Mouse (Mus musculus) heart, adult 2 months (tissue): ENCODE measurements around the gene Mgst3. TPM values are rescaled to one million over a fixed set of nuclear protein-coding genes. Genes with fewer than 3 reads are reported as not detected.

Source experiments
- DNase-seq, 2 experiments: peaks; one replicate each; pipeline ENCODE4 v3.0.0; 2021
- H3K27ac ChIP-seq: fragments of 200-600 bp; 2 replicates; pipeline ENCODE4 v1.8.1; 2022
- H3K27me3 ChIP-seq: fragments of 200-500 bp; 2 replicates; pipeline ENCODE4 v1.6.1; 2012; ENCODE audit warnings: mild to moderate bottlenecking, low read length, inconsistent platforms, mixed read lengths; ENCODE audit not compliant: control insufficient read depth, insufficient read depth
- H3K36me3 ChIP-seq: fragments of 200-500 bp; 2 replicates; pipeline ENCODE4 v1.6.1; 2012; ENCODE audit warnings: low read length, inconsistent platforms; ENCODE audit not compliant: control insufficient read depth, insufficient read depth
- H3K4me1 ChIP-seq: fragments of 200-500 bp; 2 replicates; pipeline ENCODE4 v1.6.1; 2011; ENCODE audit warnings: low read length; ENCODE audit not compliant: control insufficient read depth, insufficient read depth
- H3K4me3 ChIP-seq: fragments of 200-600 bp; 2 replicates; pipeline ENCODE4 v1.8.1; 2022
- H3K79me2 ChIP-seq: fragments of 200-500 bp; replicated peaks from 2 replicates; pipeline ENCODE4 v1.6.1; 2012; ENCODE audit warnings: mild to moderate bottlenecking, inconsistent platforms, low read length, moderate library complexity, mixed read lengths; ENCODE audit not compliant: control insufficient read depth, insufficient read depth
- H3K9ac ChIP-seq: fragments of 200-500 bp; 2 replicates; pipeline ENCODE4 v1.6.1; 2012; ENCODE audit warnings: low read depth, mild to moderate bottlenecking, control low read depth, inconsistent platforms, low read length, mixed read lengths
- CTCF ChIP-seq: fragments of 200-600 bp; IDR thresholded peaks from 2 replicates; pipeline ENCODE4 v1.8.1; 2022; ENCODE audit warnings: antibody characterized with exemption, mild to moderate bottlenecking, moderate library complexity
- EP300 ChIP-seq: fragments of 200-500 bp; IDR thresholded peaks from 2 replicates; pipeline ENCODE4 v1.6.1; 2011; ENCODE audit warnings: low read depth, low read length, control low read depth; ENCODE audit not compliant: insufficient read depth
- POLR2A ChIP-seq: fragments of 200-500 bp; IDR thresholded peaks from 2 replicates; pipeline ENCODE4 v1.6.1; 2011; ENCODE audit warnings: mild to moderate bottlenecking, low read depth, low read length, control low read depth; ENCODE audit not compliant: insufficient read depth
- WGBS: fragments of 180-500 bp; shearing (Covaris S2); methylation state at CpG from one replicate; pipeline ENCODE4 v1.1.7; 2018; 5-methylcytosine and 5-hydroxymethylcytosine counted together
- intact Hi-C: fragments of 180-260 bp; cut with DNase I; formaldehyde crosslinking; loops from one replicate; pipeline ENCODE4 v1.15.1; 2025
- polyA plus RNA-seq: library from polyadenylated mRNA; depleted of rRNA; stranded (reverse); fragments of >200 nt; gene quantifications from 2 replicates; pipeline ENCODE4 v1.2.3, GENCODE M21; 2012
- total RNA-seq, 2 experiments: library from RNA; stranded (reverse); gene quantifications; 2 replicates each; pipeline ENCODE4 v1.2.3; 2021

The Mgst3 gene
- total and polyA plus RNA-seq, 3 experiments, result 274 to 868 (median 351) TPM

- H3K4me3 ChIP-seq, result no peak overlapping the region
- no peak overlapping the region for H3K27ac ChIP-seq
- no peaks in the 10 kb centered on the region for H3K36me3 ChIP-seq
- no peaks in the 10 kb centered on the region for H3K4me1 ChIP-seq
- no peak overlapping the region for H3K9ac ChIP-seq
- H3K79me2 ChIP-seq, result no peaks in the 10 kb centered on the region
- WGBS, result 67% methylated on average over 9 of the region's 9 CpGs
- no peak for DNase-seq
- H3K27me3 ChIP-seq, result no peaks in the 10 kb centered on the region
- no peak for TF ChIP-seq EP300
- no peak for TF ChIP-seq POLR2A
- TF ChIP-seq CTCF, result no peak
- intact Hi-C loops, result no loop called here
These were observed 37.5 kb upstream of the Mgst3 start for GRCm38 (mm10) chr1:167430976-167431676.

GRCm38 (mm10) chr1:167426681-167427080, 33.0 kb upstream of the Mgst3 start:
- no peak overlapping the region for H3K27ac ChIP-seq
- H3K9ac ChIP-seq, result no peak overlapping the region
- H3K27me3 ChIP-seq, result no peaks in the 10 kb centered on the region
- H3K79me2 ChIP-seq, result no peaks in the 10 kb centered on the region
- no peaks in the 10 kb centered on the region for H3K36me3 ChIP-seq
- 0 out of 2 replicates have a peak, but pooled peaks cover 2% of the 10 kb centered on the region for H3K4me1 ChIP-seq
- H3K4me3 ChIP-seq, result no peak overlapping the region
- 83% methylated on average over 7 of the region's 7 CpGs for WGBS
- TF ChIP-seq EP300, result no peak
- no peak for TF ChIP-seq CTCF
- TF ChIP-seq POLR2A, result no peak
- intact Hi-C loops, result no loop called here
- DNase-seq, result no peak

- Histone ChIP-seq H3K36me3 (no peaks in the 10 kb centered on the region), H3K4me3 (peak overlapping the region; percentile 22; the same call in 1 of the 2 replicates), H3K27ac (peak overlapping the region; percentile 81), H3K9ac (peak overlapping the region; percentile 46; the same call in 1 of the 2 replicates), H3K4me1 (0 out of 2 replicates have a peak, but pooled peaks cover 2% of the 10 kb centered on the region), H3K79me2 (no peaks in the 10 kb centered on the region), H3K27me3 (no peaks in the 10 kb centered on the region)
- intact Hi-C loops, result no loop called here
- 49% methylated on average over 5 of the region's 5 CpGs for WGBS
- no peak for TF ChIP-seq EP300
- TF ChIP-seq CTCF, result no peak
- no peak for TF ChIP-seq POLR2A
- peak in 1 of 2 experiments; percentile 36 for DNase-seq
These were observed 31.9 kb upstream of the Mgst3 start for GRCm38 (mm10) chr1:167425572-167425971.

- no peaks in the 10 kb centered on the region for H3K36me3 ChIP-seq
- TF ChIP-seq EP300 (peak; percentile 37; the same call in 1 of the 2 replicates), CTCF (no peak), POLR2A (no peak)
- peak overlapping the region; percentile 27 for H3K4me3 ChIP-seq
- peak; percentile 53 to 73 for DNase-seq
- WGBS, result 39% methylated on average over 11 of the region's 11 CpGs
- 0 out of 2 replicates have a peak, but pooled peaks cover 2% of the 10 kb centered on the region for H3K4me1 ChIP-seq
- H3K27me3 ChIP-seq, result no peaks in the 10 kb centered on the region
- intact Hi-C loops, result no loop called here
- H3K9ac ChIP-seq, result no peak overlapping the region
- H3K27ac ChIP-seq, result peak overlapping the region; percentile 77
- H3K79me2 ChIP-seq, result no peaks in the 10 kb centered on the region
These were observed 29.0 kb upstream of the Mgst3 start for GRCm38 (mm10) chr1:167422501-167423240.

GRCm38 (mm10) chr1:167414846-167415245, 21.2 kb upstream of the Mgst3 start:
- intact Hi-C loops, result loop anchor here (1.0 to 10.0 kb wide), 4 partner anchors 222 to 480 kb away; no protein-coding TSS in a partner anchor
- H3K9ac ChIP-seq, result no peak overlapping the region

More at GRCm38 (mm10) chr1:167414846-167415245, 21.2 kb upstream of the Mgst3 start:
- no peaks in the 10 kb centered on the region for H3K79me2 ChIP-seq
- H3K27ac ChIP-seq, result no peak overlapping the region
- TF ChIP-seq EP300 (peak; percentile 84; the same call in 1 of the 2 replicates), CTCF (peak; percentile 95), POLR2A (no peak)
- no peaks in the 10 kb centered on the region for H3K36me3 ChIP-seq
- H3K4me1 ChIP-seq, result no peaks in the 10 kb centered on the region; the same call in 1 of the 2 replicates
- DNase-seq, result peak; percentile 61 to 81
- WGBS, result 2% methylated on average over 7 of the region's 7 CpGs
- H3K27me3 ChIP-seq, result no peaks in the 10 kb centered on the region
- no peak overlapping the region for H3K4me3 ChIP-seq
